Mouse (Mus musculus) erythroid progenitor cell, adult 5-6 weeks (primary cell): Measurements from ENCODE around the gene Tram2. TPM values are rescaled to one million over a fixed set of nuclear protein-coding genes. Genes with fewer than 3 reads are reported as not detected.

ENCODE experiments used
- ATAC-seq: replicated peaks from 2 replicates; pipeline ENCODE4 v1.8.0; 2016; ENCODE audit warnings: moderate number of reproducible peaks, mild to moderate bottlenecking, moderate TSS enrichment, inconsistent platforms; ENCODE audit not compliant: poor library complexity, low FRiP score, severe bottlenecking
- total RNA-seq, 2 experiments: library from RNA; stranded (forward) in 1 of 2; stranded (reverse) in 1 of 2; fragments of 150-400 nt in 1 of 2; fragments of 186-747, 209-891 nt in 1 of 2; gene quantifications; 2 replicates each; pipeline versions ENCODE4 v1.2.3 to v1.2.4; 2015 to 2017; ENCODE audit warnings: low replicate concordance in 2 of 2

Tram2 gene
- total RNA-seq, 2 experiments from 2014 or later, result 1.3 TPM; not detected in 1

GRCm38 (mm10) chr1:21069830-21070522 lies 9.1 kb downstream of the Tram2 start:
- no peak for ATAC-seq

GRCm38 (mm10) chr1:21068491-21068890 lies 10.5 kb downstream of the Tram2 start:
- no peak for ATAC-seq

- no peak for ATAC-seq
Observed at GRCm38 (mm10) chr1:21067536-21068221, 11.3 kb downstream of the Tram2 start.

- ATAC-seq, result no peak
Observed at GRCm38 (mm10) chr1:21064153-21064552, 14.9 kb downstream of the Tram2 start.

GRCm38 (mm10) chr1:21059385-21060109 lies 19.5 kb downstream of the Tram2 start:
- ATAC-seq, result no peak

GRCm38 (mm10) chr1:21053009-21053408 lies 26.0 kb downstream of the Tram2 start:
- no peak for ATAC-seq

GRCm38 (mm10) chr1:21052608-21053007 lies 26.4 kb downstream of the Tram2 start:
- ATAC-seq, result no peak

GRCm38 (mm10) chr1:21052132-21052545 lies 26.9 kb downstream of the Tram2 start:
- ATAC-seq, result no peak

- ATAC-seq, result no peak
Observed at GRCm38 (mm10) chr1:21049005-21049404, 30.0 kb downstream of the Tram2 start.

- no peak for ATAC-seq
Observed at GRCm38 (mm10) chr1:21048402-21048801, 30.6 kb downstream of the Tram2 start.

GRCm38 (mm10) chr1:21042461-21042860 lies 36.6 kb downstream of the Tram2 start:
- ATAC-seq, result no peak

GRCm38 (mm10) chr1:21040610-21041326 lies 38.3 kb downstream of the Tram2 start:
- ATAC-seq, result no peak

GRCm38 (mm10) chr1:21040173-21040572 lies 38.9 kb downstream of the Tram2 start:
- ATAC-seq, result no peak

GRCm38 (mm10) chr1:21039564-21039963 lies 39.5 kb downstream of the Tram2 start:
- no peak for ATAC-seq

- no peak for ATAC-seq
Observed at GRCm38 (mm10) chr1:21037881-21038601, 41.0 kb downstream of the Tram2 start.

GRCm38 (mm10) chr1:21035878-21036277 lies 43.2 kb downstream of the Tram2 start:
- no peak for ATAC-seq

GRCm38 (mm10) chr1:21033792-21034119 lies 45.3 kb downstream of the Tram2 start:
- ATAC-seq, result no peak

- no peak for ATAC-seq
Observed at GRCm38 (mm10) chr1:21033065-21033791, 45.8 kb downstream of the Tram2 start.

GRCm38 (mm10) chr1:21031650-21032049 lies 47.4 kb downstream of the Tram2 start:
- no peak for ATAC-seq
